Mouse (Mus musculus): ENCODE measurements around the gene Igfbp6. TPM values are rescaled to one million over a fixed set of nuclear protein-coding genes. Genes with fewer than 3 reads are reported as not detected.
"Not testable (repeated sequence)": the region's sequence is repeated elsewhere in the genome, so short reads cannot be mapped to it uniquely, and the experiment has no call there.

The Igfbp6 gene
- total RNA-seq, 2 experiments from 2014 or later = 45.1 to 66.2 TPM

GRCm38 (mm10) chr15:102136129-102136758, 7.9 kb upstream of the Igfbp6 start, which contains the start of gene Spryd3:
TSS of gene Spryd3 (minus strand) at chr15:102136234.
- peak; percentile 98 to 99 for DNase-seq (ENCODE audit: low spot score in 2 of 2)

GRCm38 (mm10) chr15:102141120-102141519, 3.0 kb upstream of the Igfbp6 start:
- no peak for DNase-seq (ENCODE audit: low spot score in 2 of 2)

GRCm38 (mm10) chr15:102142914-102143912, 949 bp upstream of the Igfbp6 start:
- DNase-seq (ENCODE audit: low spot score in 2 of 2) = no peak

DNA sequence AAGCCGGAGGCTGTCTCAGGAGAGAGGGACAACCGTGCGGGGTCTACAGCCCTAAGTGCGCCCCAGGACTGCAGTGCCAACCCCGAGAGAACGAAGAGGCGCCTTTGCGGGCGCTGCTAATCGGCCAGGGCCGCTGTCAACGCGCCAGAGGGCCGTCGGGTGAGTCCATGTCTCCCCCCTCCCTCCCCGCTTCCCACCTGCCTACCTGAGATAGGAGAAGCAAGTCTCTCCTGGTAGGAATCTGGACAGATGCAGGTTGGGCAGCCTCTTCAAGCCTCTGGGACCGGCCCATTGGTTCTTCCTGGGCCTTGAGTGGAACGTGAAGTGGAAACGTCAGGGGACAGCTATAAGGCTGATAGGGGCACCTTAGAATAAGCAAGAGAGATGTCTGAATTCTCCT, 564 bp downstream of the Igfbp6 start:
- DNase-seq (ENCODE audit: low spot score in 2 of 2) = no peak

DNA sequence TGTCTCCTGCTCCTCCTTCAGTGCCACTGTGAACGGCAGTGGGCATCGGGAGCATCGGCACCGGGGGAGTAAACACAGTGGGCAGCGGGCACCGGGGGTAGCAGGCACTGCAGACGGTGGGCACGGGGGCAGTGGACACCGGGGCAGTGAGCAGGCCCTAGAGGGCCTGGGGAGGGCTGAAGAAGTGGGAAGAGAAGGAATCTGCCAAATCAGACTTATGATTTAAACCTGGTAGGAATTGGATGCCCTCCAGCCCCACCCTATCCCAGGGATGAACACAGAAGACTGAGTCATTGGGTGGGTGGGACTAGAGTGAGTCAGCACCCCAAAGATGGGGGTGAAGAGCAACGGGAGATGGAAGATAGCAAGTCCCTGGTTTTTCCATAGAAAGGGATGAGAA, 1.2 kb downstream of the Igfbp6 start:
- peak; percentile 54 to 63 for DNase-seq (ENCODE audit: low spot score in 2 of 2)

GRCm38 (mm10) chr15:102146089-102146488, 1.9 kb downstream of the Igfbp6 start:
- no peak for DNase-seq (ENCODE audit: low spot score in 2 of 2)

DNA sequence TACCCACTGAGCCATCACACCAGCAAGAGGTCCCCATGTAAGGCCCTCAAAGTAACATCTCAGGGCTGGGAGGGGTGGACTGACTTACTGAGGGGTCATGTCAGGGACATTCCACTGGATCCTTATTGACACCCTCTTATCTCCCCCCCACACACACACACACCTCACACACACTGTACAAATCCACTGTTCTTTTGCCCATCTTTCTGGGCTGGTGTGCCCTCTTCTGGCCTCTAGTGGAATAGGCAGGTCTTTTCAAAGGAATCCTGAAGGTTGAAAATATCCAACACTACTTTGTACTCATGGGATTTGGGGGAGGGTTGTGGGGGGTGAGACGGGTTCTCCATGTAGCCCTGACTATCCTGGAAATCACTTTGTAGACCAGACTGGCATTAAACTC, 2.7 kb downstream of the Igfbp6 start:
- DNase-seq (ENCODE audit: low spot score in 2 of 2) = peak; percentile 43 to 49

GRCm38 (mm10) chr15:102147674-102148402, 3.7 kb downstream of the Igfbp6 start:
- DNase-seq (ENCODE audit: low spot score in 2 of 2) = no peak

DNA sequence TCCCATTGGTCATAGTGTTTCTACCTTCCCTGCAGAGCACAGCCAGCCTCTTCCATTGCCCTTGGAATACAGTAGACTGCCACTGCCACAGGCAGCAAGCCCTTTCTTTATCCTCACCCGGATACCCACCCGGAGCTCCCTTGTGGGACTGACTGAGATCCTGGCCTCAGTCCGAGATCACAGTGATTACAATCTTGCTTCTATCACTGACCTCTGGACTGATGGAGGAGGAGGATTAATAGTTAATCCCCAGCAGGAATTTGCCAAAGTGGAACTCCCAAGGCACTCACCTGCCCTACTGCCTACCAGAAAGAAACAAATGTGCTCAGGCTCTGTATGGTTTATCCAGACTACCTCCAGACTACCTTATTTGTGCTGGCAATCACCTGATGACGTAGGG, 5.4 kb downstream of the Igfbp6 start:
- DNase-seq (ENCODE audit: low spot score in 2 of 2) = no peak

DNA sequence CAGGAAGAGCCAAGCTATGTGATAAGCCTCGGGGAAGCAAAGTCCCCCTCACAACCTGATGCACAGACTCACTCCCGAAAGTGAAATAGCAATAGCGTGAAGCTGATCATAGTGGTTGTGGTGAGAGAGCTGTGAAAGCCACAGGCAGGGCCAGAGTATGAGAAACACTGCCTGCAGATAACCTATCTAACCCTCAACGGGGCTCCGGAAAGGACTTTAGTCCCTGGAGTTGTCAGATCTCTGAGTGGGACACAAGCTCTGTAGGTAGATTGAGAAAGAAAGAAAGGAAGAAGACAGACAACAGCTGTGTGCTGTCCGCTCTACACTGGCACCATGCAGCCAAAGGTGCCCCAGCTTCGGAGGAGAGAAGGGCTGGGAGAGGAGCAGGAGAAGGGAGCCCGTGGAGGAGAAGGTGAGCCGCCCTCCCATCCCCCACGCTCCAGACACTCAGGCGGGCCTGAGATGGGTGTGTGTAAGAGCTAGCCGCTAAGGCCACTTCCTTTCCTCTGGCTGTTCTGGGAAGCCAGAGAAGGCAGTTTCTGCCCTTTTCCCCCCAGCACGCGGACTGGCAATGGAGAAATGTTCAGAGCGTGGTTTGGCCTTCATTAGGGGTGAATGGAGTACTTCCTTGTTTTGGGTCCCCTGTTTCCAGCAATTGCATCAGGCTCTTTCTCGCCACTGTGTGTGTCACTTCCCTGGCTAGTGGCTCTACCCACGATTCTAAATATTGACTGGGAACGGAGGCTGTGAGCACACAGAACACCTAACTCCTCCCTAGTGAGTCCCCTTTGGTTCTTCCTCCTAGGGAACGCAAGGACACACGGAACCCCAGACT, 6.4 kb downstream of the Igfbp6 start, which contains the start of gene Soat2:
Gene Soat2 (plus strand): TSS at position 226 of the 835 bp plus-strand sequence.
- no peak for DNase-seq (ENCODE audit: low spot score in 2 of 2)

- no peak for DNase-seq (ENCODE audit: low spot score in 2 of 2)
These were observed 8.5 kb downstream of the Igfbp6 start for GRCm38 (mm10) chr15:102152646-102153045.

- not testable (repeated sequence) for DNase-seq (ENCODE audit: low spot score in 2 of 2)
These were observed 10.8 kb downstream of the Igfbp6 start for GRCm38 (mm10) chr15:102155006-102155405.

DNA sequence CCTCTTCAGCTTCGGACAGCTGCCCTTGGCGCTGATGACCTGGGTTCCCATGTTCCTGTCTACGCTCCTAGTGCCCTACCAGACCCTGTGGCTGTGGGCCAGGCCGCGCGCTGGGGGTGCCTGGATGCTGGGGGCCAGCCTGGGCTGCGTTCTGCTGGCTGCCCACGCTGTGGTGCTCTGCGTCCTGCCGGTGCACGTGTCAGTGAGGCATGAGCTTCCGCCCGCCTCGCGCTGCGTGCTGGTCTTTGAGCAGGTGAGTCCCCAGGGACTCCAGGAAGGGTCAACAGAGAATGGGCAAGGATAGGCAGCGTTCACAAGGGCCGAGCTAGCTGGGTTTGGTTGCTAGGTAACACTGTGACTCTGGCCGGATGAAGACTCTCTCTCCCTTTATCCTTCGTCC, 12.7 kb downstream of the Igfbp6 start:
- no peak for DNase-seq (ENCODE audit: low spot score in 2 of 2)

- DNase-seq (ENCODE audit: low spot score in 2 of 2) = no peak
These were observed 16.4 kb downstream of the Igfbp6 start for GRCm38 (mm10) chr15:102160415-102161060.

DNA sequence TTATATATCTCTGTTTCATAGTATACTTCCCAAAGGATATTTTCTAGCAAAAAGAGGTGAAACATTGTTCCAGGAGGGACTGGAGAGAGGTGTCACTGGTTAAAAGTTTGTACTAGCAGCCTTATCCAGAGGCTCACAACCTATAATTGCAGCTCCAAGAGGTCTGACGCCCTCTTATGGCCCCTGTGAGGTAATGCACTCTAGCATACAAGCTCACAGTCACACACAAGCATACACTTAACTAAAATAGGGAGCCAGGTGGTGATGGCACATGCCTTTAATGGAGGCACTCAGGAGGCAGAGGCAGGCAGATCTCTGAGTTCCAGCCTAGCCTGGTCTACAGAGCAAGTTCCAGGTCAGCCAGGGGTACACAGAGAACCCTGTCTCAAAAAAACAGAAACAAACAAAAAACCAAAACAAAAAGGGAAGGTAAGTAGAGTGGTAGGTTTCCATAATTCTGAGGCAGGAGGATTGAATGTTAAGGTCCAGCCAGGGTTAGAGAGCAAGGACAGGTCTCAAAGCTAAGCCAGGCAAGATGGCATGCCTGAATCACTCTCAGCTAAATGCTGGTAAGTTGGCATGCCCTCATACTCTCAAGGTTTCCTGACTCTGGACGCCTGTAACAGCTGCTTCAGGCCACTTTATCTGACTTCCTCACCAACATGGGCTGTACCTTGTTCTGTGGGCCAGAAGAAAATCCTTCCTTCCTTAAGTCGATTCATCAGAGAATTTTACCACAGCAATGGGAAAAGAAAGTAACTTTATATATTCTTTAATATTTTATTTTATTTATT, 19.9 kb downstream of the Igfbp6 start:
- no peak for DNase-seq (ENCODE audit: low spot score in 2 of 2)

DNA sequence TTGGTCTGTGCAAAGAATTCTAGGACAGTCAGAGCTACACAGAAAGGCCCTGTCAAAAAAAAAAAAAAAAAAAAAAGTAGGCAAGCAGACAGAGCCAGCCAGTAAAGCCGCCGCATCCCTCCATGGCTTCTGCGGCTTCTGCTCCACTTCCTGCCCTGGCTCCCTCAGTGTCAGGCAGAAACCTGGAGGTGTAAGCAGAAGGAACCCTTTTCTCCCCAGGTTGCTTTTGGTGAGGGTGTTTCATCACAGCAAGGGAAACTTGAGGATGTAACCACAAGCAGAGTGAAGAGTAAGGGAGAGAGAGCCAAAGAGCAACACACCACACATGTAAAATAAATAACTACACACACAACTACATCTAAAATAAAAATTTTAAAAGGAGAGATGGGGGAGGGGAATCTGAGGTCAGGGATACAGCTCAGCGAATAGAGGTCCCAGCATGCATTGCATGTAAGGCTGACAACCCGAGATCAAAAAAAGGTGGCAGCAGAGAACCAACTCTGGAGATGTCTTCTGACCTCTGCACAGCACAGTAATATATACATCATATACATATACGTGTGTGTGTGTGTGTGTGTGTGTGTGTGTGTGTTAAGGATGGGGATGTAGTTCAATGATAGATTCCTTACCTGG, 21.4 kb downstream of the Igfbp6 start:
- DNase-seq (ENCODE audit: low spot score in 2 of 2) = no peak

DNA sequence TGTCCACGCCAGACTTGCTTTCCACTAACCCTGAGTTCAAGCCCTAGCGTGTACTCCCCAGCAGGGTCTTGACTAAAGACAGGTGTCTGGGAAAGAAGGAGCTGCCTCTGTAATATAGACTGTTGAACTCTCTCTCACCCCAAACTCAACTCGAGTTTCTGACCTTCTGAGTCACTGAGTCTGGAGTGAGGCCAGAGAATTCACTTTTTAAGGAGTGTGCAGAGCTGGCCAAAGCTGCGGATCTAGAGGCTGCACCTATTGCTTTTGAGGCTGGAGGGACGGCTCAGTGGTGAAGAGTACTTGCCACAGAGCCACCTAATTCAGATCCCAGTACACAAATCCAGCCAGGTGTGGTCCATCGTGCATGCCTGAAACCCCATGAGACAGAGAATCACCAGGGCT, 23.5 kb downstream of the Igfbp6 start:
- peak in 1 of 2 experiments; percentile 52 for DNase-seq (ENCODE audit: low spot score in 2 of 2)

GRCm38 (mm10) chr15:102169064-102169463, 24.9 kb downstream of the Igfbp6 start:
- DNase-seq (ENCODE audit: low spot score in 2 of 2) = no peak

GRCm38 (mm10) chr15:102173581-102173980, 29.4 kb downstream of the Igfbp6 start:
- DNase-seq (ENCODE audit: low spot score in 2 of 2) = no peak
